ENCODE assay signal across 11 mouse cellular contexts in the genomic region with DNA sequence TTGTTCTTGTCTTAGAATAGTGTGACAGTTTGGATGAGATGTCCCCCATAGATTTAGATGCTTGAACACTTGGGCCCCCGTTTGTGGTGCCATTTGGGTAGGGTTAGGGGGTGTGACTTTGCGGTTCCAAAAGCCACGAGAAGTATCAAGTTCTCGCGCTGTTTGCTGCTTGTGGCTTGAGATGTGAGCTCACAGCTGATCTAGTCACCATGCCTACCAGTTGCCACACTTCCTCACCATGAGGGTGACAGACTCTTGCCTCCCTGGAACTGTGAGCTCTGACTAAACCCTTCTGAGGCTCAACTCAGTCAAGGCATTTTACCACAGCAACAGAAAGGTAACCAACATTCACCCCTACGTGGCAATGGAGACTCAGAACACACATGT.
DNase-seq lines count a peak whose midpoint lies in the region; ATAC-seq lines count a peak whose summit lies in the region.
"Had no signal": no experiment of that assay in that cellular context is flagged by ENCODE, and none has a peak within 500 bp of the region (broad histone marks: within the 10 kb centered on the region; RNA-seq: fewer than 3 reads in every experiment).

No protein-coding gene starts in this region.

- peak; percentile 93 for DNase-seq in heart, adult 11 months
- DNase-seq in heart, postnatal 25 days (ENCODE audit: low spot score): no peak
- peak; percentile 32 to 51 for DNase-seq in lung, postnatal 4 days
- peak; percentile 86 for DNase-seq in thymus, postnatal 0 days (ENCODE audit: low spot score)
- DNase-seq in neural tube, embryonic 10.5 days (ENCODE audit: extremely low spot score, low spot score): no peak
- DNase-seq in adrenal gland, adult 18-20 months (ENCODE audit: low spot score in 2 of 2): no peak
- DNase-seq: cerebellum, postnatal 14 days; kidney, adult 11 months; right cerebral cortex, postnatal 4 days had no signal

- peak; percentile 71 for ATAC-seq in erythroblast, adult 5-6 weeks (replicated peaks; ENCODE audit: low FRiP score, poor library complexity, severe bottlenecking)
- ATAC-seq in frontal cortex, adult (ENCODE audit: low TSS enrichment): no peak

- intact Hi-C loops in heart, postnatal 25 days (cut with DNase I): no loop called here

Comparison
In these comparisons a context has a peak if more than half of its experiments do, and no peak if none do; other contexts are left out.
1. DNase-seq: peak in heart, adult 11 months (single experiment), lung, postnatal 4 days (2 of 2) and thymus, postnatal 0 days (single experiment); none in heart, postnatal 25 days (single experiment), neural tube, embryonic 10.5 days (single experiment) and adrenal gland, adult 18-20 months (0 of 2).